Mouse (Mus musculus): ENCODE results near the gene Hnrnpc.

DNA sequence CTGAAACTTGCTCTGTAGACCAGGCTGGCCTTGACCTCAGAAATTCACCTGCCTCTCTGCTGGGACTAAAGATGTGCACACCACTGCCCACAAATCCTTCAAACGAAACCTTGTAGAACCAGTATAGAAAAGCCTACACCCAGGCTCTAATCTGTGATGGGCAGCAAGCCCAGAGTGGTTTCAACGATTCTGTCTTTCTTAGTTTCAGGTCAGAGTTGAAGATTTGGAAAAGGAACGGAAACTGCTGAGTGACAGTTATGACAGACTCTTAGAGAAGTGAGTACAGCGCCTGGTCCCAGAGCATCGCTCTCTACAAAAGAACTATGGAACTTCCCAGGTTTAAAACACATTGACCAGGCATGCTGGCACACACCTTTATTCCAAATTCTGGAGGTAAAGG, 29.8 kb upstream of the Hnrnpc start:
- TF ChIP-seq TAL1 (IDR thresholded peaks at IDR 0.05; ENCODE audit: low read length) (no peak), GATA1 (IDR thresholded peaks at IDR 0.05; ENCODE audit: low read length) (no peak)

Measured in erythroblast, embryonic 14.5 days (primary cell).